Mouse (Mus musculus) heart, adult 2 months (tissue): ENCODE measurements around the gene Fgfr2.

Experiments used
- CTCF ChIP-seq: fragments of 200-600 bp; IDR thresholded peaks from 2 replicates; pipeline ENCODE4 v1.8.1; 2022; ENCODE audit warnings: antibody characterized with exemption, mild to moderate bottlenecking, moderate library complexity
- POLR2A ChIP-seq: fragments of 200-500 bp; IDR thresholded peaks from 2 replicates; pipeline ENCODE4 v1.6.1; 2011; ENCODE audit warnings: mild to moderate bottlenecking, low read depth, low read length, control low read depth; ENCODE audit not compliant: insufficient read depth

DNA sequence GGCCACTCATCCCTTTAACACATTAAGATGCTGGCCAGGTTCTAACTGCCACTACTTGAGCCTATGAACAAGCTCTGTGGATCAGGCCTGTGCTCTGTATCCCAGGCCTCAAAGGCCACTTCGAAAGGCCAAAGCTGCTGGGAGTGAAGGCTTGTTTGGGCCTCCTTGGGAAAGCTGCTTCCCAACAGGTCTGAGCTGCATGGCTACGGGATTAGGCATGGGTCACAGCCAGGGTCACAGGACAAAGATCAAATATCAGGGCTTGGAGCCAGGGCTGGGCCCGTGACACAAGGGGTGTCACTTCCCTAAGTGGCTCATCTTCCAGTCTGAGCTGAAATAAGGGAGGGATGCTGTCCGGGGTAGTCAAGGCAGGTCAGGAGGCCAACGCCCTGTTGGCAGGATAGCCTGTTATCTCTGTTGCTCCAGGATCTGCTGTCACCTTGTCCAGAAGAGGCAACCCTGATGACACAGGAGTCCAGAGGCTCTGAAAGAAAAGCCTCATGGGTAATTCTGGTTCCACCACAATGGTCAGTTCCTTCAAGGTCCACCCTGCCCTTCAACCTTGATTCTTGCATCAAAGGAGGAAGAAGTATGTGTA, 1313.5 kb downstream of the Fgfr2 start:
- TF ChIP-seq POLR2A (no peak), CTCF (no peak)
